Mouse (Mus musculus): ENCODE measurements around the gene Qars.

The Qars gene

GRCm38 (mm10) chr9:108507619-108508434, at the start of gene Qars:
Gene Qars (plus strand): TSS chr9:108507706.
- peaks cover 51% of the 10 kb centered on the region for H3K36me3 ChIP-seq (ENCODE audit: insufficient read depth, low read length)

GRCm38 (mm10) chr9:108459939-108460318, 47.6 kb upstream of the Qars start:
- Histone ChIP-seq H3K27me3 (ENCODE audit: insufficient read depth, low read length) (no peaks in the 10 kb centered on the region), H3K36me3 (ENCODE audit: insufficient read depth, low read length) (peaks cover 32% of the 10 kb centered on the region), H3K9me3 (ENCODE audit: low read length) (no peaks in the 10 kb centered on the region), H3K4me3 (replicated peaks; ENCODE audit: low read length) (peak overlapping the region; percentile 97), H3K4me1 (replicated peaks; ENCODE audit: low read depth, low read length) (peaks cover 78% of the 10 kb centered on the region)
- TF ChIP-seq POU5F1 (IDR thresholded peaks at IDR 0.05; ENCODE audit: borderline replicate concordance, low read length): no peak
- TF ChIP-seq CTCF (conservative IDR thresholded peaks at IDR 0.05; ENCODE audit: low read length): no peak
- TF ChIP-seq NANOG (IDR thresholded peaks at IDR 0.05; ENCODE audit: borderline replicate concordance, low read length): no peak

More at GRCm38 (mm10) chr9:108507619-108508434, at the start of gene Qars:
- Histone ChIP-seq H3K9me3 (ENCODE audit: low read length) (no peaks in the 10 kb centered on the region), H3K4me3 (replicated peaks; ENCODE audit: low read length) (peak within 1 kb of the TSS; percentile 91), H3K4me1 (replicated peaks; ENCODE audit: low read depth, low read length) (peaks cover 32% of the 10 kb centered on the region), H3K27me3 (ENCODE audit: insufficient read depth, low read length) (no peaks in the 10 kb centered on the region)
- no peak for TF ChIP-seq NANOG (IDR thresholded peaks at IDR 0.05; ENCODE audit: borderline replicate concordance, low read length)
- no peak for TF ChIP-seq CTCF (conservative IDR thresholded peaks at IDR 0.05; ENCODE audit: low read length)
- TF ChIP-seq POU5F1 (IDR thresholded peaks at IDR 0.05; ENCODE audit: borderline replicate concordance, low read length): no peak

GRCm38 (mm10) chr9:108460319-108461178, 47.0 kb upstream of the Qars start, which contains the start of gene Ccdc71:
Gene Ccdc71 (plus strand): TSS chr9:108460527.
- H3K36me3 ChIP-seq (ENCODE audit: insufficient read depth, low read length): peaks cover 38% of the 10 kb centered on the region
- no peaks in the 10 kb centered on the region for H3K9me3 ChIP-seq (ENCODE audit: low read length)
- H3K27me3 ChIP-seq (ENCODE audit: insufficient read depth, low read length): no peaks in the 10 kb centered on the region
- H3K4me1 ChIP-seq (replicated peaks; ENCODE audit: low read depth, low read length): peaks cover 76% of the 10 kb centered on the region
- peak within 1 kb of the TSS; percentile 97 for H3K4me3 ChIP-seq (replicated peaks; ENCODE audit: low read length)
- no peak for TF ChIP-seq POU5F1 (IDR thresholded peaks at IDR 0.05; ENCODE audit: borderline replicate concordance, low read length)
- TF ChIP-seq CTCF (conservative IDR thresholded peaks at IDR 0.05; ENCODE audit: low read length): no peak
- TF ChIP-seq NANOG (IDR thresholded peaks at IDR 0.05; ENCODE audit: borderline replicate concordance, low read length): no peak

- peaks cover 69% of the 10 kb centered on the region for H3K4me1 ChIP-seq (replicated peaks; ENCODE audit: low read depth, low read length)
- H3K9me3 ChIP-seq (ENCODE audit: low read length): no peaks in the 10 kb centered on the region
- peaks cover 45% of the 10 kb centered on the region for H3K36me3 ChIP-seq (ENCODE audit: insufficient read depth, low read length)
- TF ChIP-seq CTCF (conservative IDR thresholded peaks at IDR 0.05; ENCODE audit: low read length): no peak
- no peak for TF ChIP-seq NANOG (IDR thresholded peaks at IDR 0.05; ENCODE audit: borderline replicate concordance, low read length)
- no peak for TF ChIP-seq POU5F1 (IDR thresholded peaks at IDR 0.05; ENCODE audit: borderline replicate concordance, low read length)
- H3K27me3 ChIP-seq (ENCODE audit: insufficient read depth, low read length): no peaks in the 10 kb centered on the region
- peak within 1 kb of the TSS; percentile 97 for H3K4me3 ChIP-seq (replicated peaks; ENCODE audit: low read length)
These were observed 46.3 kb upstream of the Qars start, which contains the start of gene Klhdc8b for GRCm38 (mm10) chr9:108461181-108461631. Gene Klhdc8b (minus strand): TSS chr9:108461581.

GRCm38 (mm10) chr9:108461675-108462074, 45.8 kb upstream of the Qars start:
- H3K27me3 ChIP-seq (ENCODE audit: insufficient read depth, low read length): no peaks in the 10 kb centered on the region
- H3K9me3 ChIP-seq (ENCODE audit: low read length): no peaks in the 10 kb centered on the region
- peaks cover 64% of the 10 kb centered on the region for H3K4me1 ChIP-seq (replicated peaks; ENCODE audit: low read depth, low read length)
- peaks cover 47% of the 10 kb centered on the region for H3K36me3 ChIP-seq (ENCODE audit: insufficient read depth, low read length)
- peak overlapping the region; percentile 97 for H3K4me3 ChIP-seq (replicated peaks; ENCODE audit: low read length)
- TF ChIP-seq POU5F1 (IDR thresholded peaks at IDR 0.05; ENCODE audit: borderline replicate concordance, low read length) (no peak), CTCF (conservative IDR thresholded peaks at IDR 0.05; ENCODE audit: low read length) (no peak), NANOG (IDR thresholded peaks at IDR 0.05; ENCODE audit: borderline replicate concordance, low read length) (no peak)

- Histone ChIP-seq H3K36me3 (ENCODE audit: insufficient read depth, low read length) (peaks cover 47% of the 10 kb centered on the region), H3K9me3 (ENCODE audit: low read length) (no peaks in the 10 kb centered on the region), H3K4me1 (replicated peaks; ENCODE audit: low read depth, low read length) (peaks cover 59% of the 10 kb centered on the region), H3K4me3 (replicated peaks; ENCODE audit: low read length) (peak overlapping the region; percentile 97), H3K27me3 (ENCODE audit: insufficient read depth, low read length) (no peaks in the 10 kb centered on the region)
- no peak for TF ChIP-seq NANOG (IDR thresholded peaks at IDR 0.05; ENCODE audit: borderline replicate concordance, low read length)
- no peak for TF ChIP-seq POU5F1 (IDR thresholded peaks at IDR 0.05; ENCODE audit: borderline replicate concordance, low read length)
- no peak for TF ChIP-seq CTCF (conservative IDR thresholded peaks at IDR 0.05; ENCODE audit: low read length)
These were observed 45.3 kb upstream of the Qars start for GRCm38 (mm10) chr9:108462192-108462591.

GRCm38 (mm10) chr9:108463713-108464112, 43.8 kb upstream of the Qars start:
- H3K4me1 ChIP-seq (replicated peaks; ENCODE audit: low read depth, low read length): peaks cover 51% of the 10 kb centered on the region
- H3K9me3 ChIP-seq (ENCODE audit: low read length): no peaks in the 10 kb centered on the region
- peak overlapping the region; percentile 58 for H3K4me3 ChIP-seq (replicated peaks; ENCODE audit: low read length)
- peaks cover 47% of the 10 kb centered on the region for H3K36me3 ChIP-seq (ENCODE audit: insufficient read depth, low read length)
- H3K27me3 ChIP-seq (ENCODE audit: insufficient read depth, low read length): no peaks in the 10 kb centered on the region
- no peak for TF ChIP-seq NANOG (IDR thresholded peaks at IDR 0.05; ENCODE audit: borderline replicate concordance, low read length)

- TF ChIP-seq CTCF (conservative IDR thresholded peaks at IDR 0.05; ENCODE audit: low read length): no peak
- no peak for TF ChIP-seq NANOG (IDR thresholded peaks at IDR 0.05; ENCODE audit: borderline replicate concordance, low read length)
- Histone ChIP-seq H3K4me3 (replicated peaks; ENCODE audit: low read length) (no peak overlapping the region), H3K27me3 (ENCODE audit: insufficient read depth, low read length) (no peaks in the 10 kb centered on the region), H3K9me3 (ENCODE audit: low read length) (no peaks in the 10 kb centered on the region), H3K4me1 (replicated peaks; ENCODE audit: low read depth, low read length) (peaks cover 53% of the 10 kb centered on the region), H3K36me3 (ENCODE audit: insufficient read depth, low read length) (peaks cover 47% of the 10 kb centered on the region)
These were observed 41.3 kb upstream of the Qars start for GRCm38 (mm10) chr9:108466219-108466618.

All from E14TG2a.4 (cell line).